In the genomic region with DNA sequence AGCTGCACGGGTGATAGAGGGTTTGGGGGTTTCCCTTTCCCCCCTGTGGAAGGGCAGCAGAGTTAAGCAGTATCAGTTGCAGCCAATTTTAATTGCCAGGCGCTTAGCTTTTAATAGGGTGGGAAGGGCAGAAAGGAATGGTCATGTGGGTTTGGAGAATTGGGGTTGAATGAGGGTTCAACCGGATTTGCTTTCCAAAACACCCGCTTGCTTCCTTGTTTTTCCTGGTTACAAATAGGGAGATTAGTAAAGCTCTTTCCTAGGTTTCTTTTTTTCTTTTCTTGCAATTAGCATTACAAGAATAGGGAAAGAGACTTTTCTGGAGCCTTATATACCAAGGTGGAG, we compare ENCODE assay signal across 8 mouse cellular contexts. TPM values are rescaled to one million over a fixed set of nuclear protein-coding genes. Genes with fewer than 3 reads are reported as not detected.
DNase-seq lines count a peak whose midpoint lies in the region; ATAC-seq and TF ChIP-seq lines count a peak whose summit lies in the region.

No protein-coding gene starts in this region.

- peak overlapping the region; percentile 52 for H3ac ChIP-seq in C2C12 (ENCODE audit: control insufficient read depth, insufficient read length, low read depth)

- no peak for TF ChIP-seq CTCF in C2C12 (IDR thresholded peaks at IDR 0.05; ENCODE audit: control insufficient read depth, insufficient read depth, insufficient read length)

- intact Hi-C loops in left cerebral cortex, postnatal 25 days (cut with DNase I), result no loop called here

- H3K36me3 ChIP-seq in C2C12 (ENCODE audit: control insufficient read depth, insufficient read depth), result peaks cover 21% of the 10 kb centered on the region
- peaks cover 12% of the 10 kb centered on the region for H3K36me3 ChIP-seq in forebrain, embryonic 13.5 days (ENCODE audit: poor library complexity, severe bottlenecking)
- H3K36me3 ChIP-seq in liver, embryonic 11.5 days (ENCODE audit: control insufficient read depth, insufficient read depth, low read length), result no peaks in the 10 kb centered on the region

- 0% methylated on average over 4 of the region's 4 CpGs for WGBS in forebrain, embryonic 13.5 days
- WGBS in liver, embryonic 11.5 days, result under 1% methylated on average over 4 of the region's 4 CpGs

- peaks cover 93% of the 10 kb centered on the region for H3K79me2 ChIP-seq in C2C12 (ENCODE audit: control insufficient read depth, insufficient read depth)

- peak overlapping the region; percentile 87 for H3K4me2 ChIP-seq in forebrain, embryonic 13.5 days
- H3K4me2 ChIP-seq in liver, embryonic 11.5 days, result peak overlapping the region; percentile 74

- H3K9me3 ChIP-seq in forebrain, embryonic 13.5 days (replicated peaks), result no peaks in the 10 kb centered on the region
- H3K9me3 ChIP-seq in liver, embryonic 11.5 days (ENCODE audit: control insufficient read depth, low read length), result no peaks in the 10 kb centered on the region

- peak overlapping the region; percentile 99 for H3K27ac ChIP-seq in forebrain, embryonic 13.5 days
- H3K27ac ChIP-seq in liver, embryonic 11.5 days (ENCODE audit: low read depth, low read length), result peak overlapping the region; percentile 98

- peak overlapping the region; percentile 76 for H3K4me3 ChIP-seq in C2C12 (ENCODE audit: insufficient read depth, poor library complexity, severe bottlenecking)
- peak overlapping the region; percentile 83 for H3K4me3 ChIP-seq in forebrain, embryonic 13.5 days
- H3K4me3 ChIP-seq in liver, embryonic 11.5 days (ENCODE audit: low read depth, low read length), result peak overlapping the region; percentile 94

- H3K9ac ChIP-seq in forebrain, embryonic 13.5 days, result peak overlapping the region; percentile 88
- peak overlapping the region; percentile 97 for H3K9ac ChIP-seq in liver, embryonic 11.5 days (ENCODE audit: low read depth, low read length)

- peak; percentile 42 for DNase-seq in cerebellum, adult 9-10 months
- DNase-seq in cerebellum, adult 11-12 months, result no peak
- no peak for DNase-seq in liver, embryonic 11.5 days (ENCODE audit: low spot score)
- DNase-seq in left cerebral cortex, postnatal 25 days (ENCODE audit: low spot score in 2 of 2), result no peak
- DNase-seq in thymus, postnatal 0 days (ENCODE audit: low spot score), result no peak
- DNase-seq in c-Kit-positive CD71-positive TER-119-positive erythroid progenitor cells, embryonic 14.5 days (ENCODE audit: low spot score), result no peak

- H3K79me3 ChIP-seq in C2C12 (ENCODE audit: low read depth), result peaks cover 68% of the 10 kb centered on the region

- no peak for ATAC-seq in forebrain, embryonic 13.5 days
- ATAC-seq in liver, embryonic 11.5 days (replicated peaks; ENCODE audit: low FRiP score), result no peak

- peaks cover 62% of the 10 kb centered on the region for H3K4me1 ChIP-seq in forebrain, embryonic 13.5 days
- peaks cover 13% of the 10 kb centered on the region for H3K4me1 ChIP-seq in liver, embryonic 11.5 days (replicated peaks; ENCODE audit: control insufficient read depth, insufficient read depth, low read length)

- no peaks in the 10 kb centered on the region for H3K27me3 ChIP-seq in C2C12 (ENCODE audit: control insufficient read depth, insufficient read depth, insufficient read length)
- no peaks in the 10 kb centered on the region for H3K27me3 ChIP-seq in forebrain, embryonic 13.5 days
- no peaks in the 10 kb centered on the region for H3K27me3 ChIP-seq in liver, embryonic 11.5 days (replicated peaks; ENCODE audit: control insufficient read depth, insufficient read depth, low read length)

TF ChIP-seq in C2C12, 6 proteins besides CTCF, POLR2A, EP300 and RAD21:
- peak; percentile 34 for TF ChIP-seq USF1 (IDR thresholded peaks at IDR 0.05; ENCODE audit: low read depth)
- TF ChIP-seq FOSL1 (IDR thresholded peaks at IDR 0.05; ENCODE audit: insufficient read depth, low read length, poor library complexity, severe bottlenecking), result no peak
- no peak for TF ChIP-seq MYOG (IDR thresholded peaks at IDR 0.05; ENCODE audit: control insufficient read depth, extremely low read depth, insufficient read length)

RNA-seq across cellular contexts. Expression of a gene that starts 1.2 kb away (rescaled TPM):
- 44.8 TPM for polyA plus RNA-seq in C2C12 (2012; fragmentation: generic; extraction: Trizol)
- polyA plus RNA-seq in forebrain, embryonic 13.5 days (2015; fragmentation: Nextera tagmentation; extraction: Ambion mirVana), result 50.9 and 54.0 TPM in 2 replicates
- 34.8 and 37.5 TPM in 2 replicates for polyA plus RNA-seq in liver, embryonic 11.5 days (2014; fragmentation: Nextera tagmentation; extraction: Ambion mirVana)
- total RNA-seq in left cerebral cortex, postnatal 25 days (2021), result 10 to 100 TPM; 38.2 to 39.8 TPM
- 44.2 and 47.8 TPM in 2 replicates for polyA plus RNA-seq in thymus, postnatal 0 days (2015; fragmentation: Nextera tagmentation; extraction: Ambion mirVana)

RNA-seq across cellular contexts. Expression of a gene that starts 15.3 kb away (rescaled TPM):
- 19.5 TPM for polyA plus RNA-seq in C2C12 (2012; fragmentation: generic; extraction: Trizol)
- polyA plus RNA-seq in forebrain, embryonic 13.5 days (2015; fragmentation: Nextera tagmentation; extraction: Ambion mirVana), result 52.9 and 56.9 TPM in 2 replicates
- 26.2 and 29.1 TPM in 2 replicates for polyA plus RNA-seq in liver, embryonic 11.5 days (2014; fragmentation: Nextera tagmentation; extraction: Ambion mirVana)
- total RNA-seq in left cerebral cortex, postnatal 25 days (2021), result 10 to 100 TPM; 42.2 to 43.4 TPM
- polyA plus RNA-seq in thymus, postnatal 0 days (2015; fragmentation: Nextera tagmentation; extraction: Ambion mirVana), result 39.0 and 44.0 TPM in 2 replicates

RNA-seq across cellular contexts. Expression of a gene that starts 15.3 kb away (rescaled TPM):
- polyA plus RNA-seq in C2C12 (2012; fragmentation: generic; extraction: Trizol), result 90.9 TPM
- polyA plus RNA-seq in forebrain, embryonic 13.5 days (2015; fragmentation: Nextera tagmentation; extraction: Ambion mirVana), result 160 and 180 TPM in 2 replicates
- 68.0 and 73.7 TPM in 2 replicates for polyA plus RNA-seq in liver, embryonic 11.5 days (2014; fragmentation: Nextera tagmentation; extraction: Ambion mirVana)
- 100 to 1,000 TPM; 154 to 158 TPM for total RNA-seq in left cerebral cortex, postnatal 25 days (2021)
- 87.5 and 92.2 TPM in 2 replicates for polyA plus RNA-seq in thymus, postnatal 0 days (2015; fragmentation: Nextera tagmentation; extraction: Ambion mirVana)

RNA-seq across cellular contexts. Expression of a gene that starts 30.4 kb away (rescaled TPM):
- polyA plus RNA-seq in C2C12 (2012; fragmentation: generic; extraction: Trizol), result 0.05 TPM
- polyA plus RNA-seq in forebrain, embryonic 13.5 days (2015; fragmentation: Nextera tagmentation; extraction: Ambion mirVana), result 3.3 and 3.8 TPM in 2 replicates
- polyA plus RNA-seq in liver, embryonic 11.5 days (2014; fragmentation: Nextera tagmentation; extraction: Ambion mirVana), result 0.66 and 0.77 TPM in 2 replicates
- total RNA-seq in left cerebral cortex, postnatal 25 days (2021), result 1 to 10 TPM; 6.2 TPM
- polyA plus RNA-seq in thymus, postnatal 0 days (2015; fragmentation: Nextera tagmentation; extraction: Ambion mirVana), result 0.76 and 1.4 TPM in 2 replicates

RNA-seq across cellular contexts. Expression of a gene that starts 35.4 kb away (rescaled TPM):
- 100 TPM for polyA plus RNA-seq in C2C12 (2012; fragmentation: generic; extraction: Trizol)
- polyA plus RNA-seq in forebrain, embryonic 13.5 days (2015; fragmentation: Nextera tagmentation; extraction: Ambion mirVana), result 118 and 120 TPM in 2 replicates
- polyA plus RNA-seq in liver, embryonic 11.5 days (2014; fragmentation: Nextera tagmentation; extraction: Ambion mirVana), result 83.7 TPM in 2 replicates
- 100 to 1,000 TPM; 105 to 115 TPM for total RNA-seq in left cerebral cortex, postnatal 25 days (2021)
- polyA plus RNA-seq in thymus, postnatal 0 days (2015; fragmentation: Nextera tagmentation; extraction: Ambion mirVana), result 109 and 111 TPM in 2 replicates
